Mouse (Mus musculus): ENCODE results near the gene Dclre1a. TPM values are rescaled to one million over a fixed set of nuclear protein-coding genes. Genes with fewer than 3 reads are reported as not detected.

Dclre1a gene
- polyA plus RNA-seq, 1 experiment, result 3.1 TPM

DNA sequence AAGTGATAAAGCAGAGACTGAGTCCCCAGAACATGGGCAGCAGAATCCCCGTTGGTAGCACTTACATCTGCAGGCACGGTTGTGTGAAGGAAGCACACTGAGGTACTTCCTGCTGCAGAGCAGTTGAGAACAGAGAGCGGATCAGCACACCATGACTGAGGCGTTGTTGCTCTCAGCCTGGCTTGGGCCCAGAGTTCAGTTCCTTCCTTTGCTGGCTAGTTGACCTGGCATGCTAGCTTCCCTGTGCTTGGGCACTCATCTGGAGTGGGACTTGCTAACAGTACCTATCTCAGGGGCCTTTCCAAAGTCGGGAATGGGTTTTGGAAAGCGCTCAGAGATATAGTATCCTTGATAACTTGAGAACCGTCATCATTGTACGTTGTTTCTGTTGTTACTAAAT lies 38.3 kb upstream of the Dclre1a start:
- no peak for TF ChIP-seq CTCF (IDR thresholded peaks at IDR 0.05; ENCODE audit: borderline replicate concordance, control insufficient read depth, extremely low read depth, insufficient read depth, low read length, poor library complexity)
- TF ChIP-seq POLR2A (IDR thresholded peaks at IDR 0.05; ENCODE audit: control insufficient read depth, extremely low read depth, insufficient read depth, low read length, poor library complexity), result no peak
- H3K27ac ChIP-seq (ENCODE audit: control insufficient read depth, insufficient read depth, low read length), result no peak overlapping the region
- no peak overlapping the region for H3K4me3 ChIP-seq (ENCODE audit: control insufficient read depth, insufficient read depth, low read length)
- no peak for DNase-seq
- H3K27me3 ChIP-seq (ENCODE audit: control insufficient read depth, insufficient read depth, low read length), result no peaks in the 10 kb centered on the region
- no peaks in the 10 kb centered on the region for H3K4me1 ChIP-seq (replicated peaks; ENCODE audit: control insufficient read depth, insufficient read depth, low read length)
- WGBS, result 92% methylated on average over 8 of the region's 8 CpGs
- peaks cover 15% of the 10 kb centered on the region for H3K36me3 ChIP-seq (ENCODE audit: control insufficient read depth, insufficient read depth, low read length)

DNA sequence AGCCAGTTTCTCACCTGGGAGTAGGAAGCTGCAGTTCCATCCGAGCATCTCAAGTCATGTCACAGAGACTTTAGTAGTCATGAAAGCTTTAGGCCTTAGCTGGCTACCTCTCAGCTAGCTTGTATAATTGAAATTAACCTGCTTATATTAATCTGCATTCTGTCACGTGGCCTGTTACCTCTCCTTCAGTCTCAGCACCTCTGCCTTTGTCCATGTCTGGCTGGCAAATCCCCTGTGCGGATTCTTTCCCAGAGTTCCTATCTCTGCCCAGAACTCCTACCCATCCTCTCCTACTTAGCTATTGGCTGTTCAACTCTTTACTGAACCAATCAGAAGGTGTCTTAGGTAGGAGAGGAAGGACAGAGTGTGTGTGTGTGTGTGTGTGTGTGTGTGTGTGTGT lies 36.3 kb upstream of the Dclre1a start:
- Histone ChIP-seq H3K4me3 (ENCODE audit: control insufficient read depth, insufficient read depth, low read length) (no peak overlapping the region), H3K36me3 (ENCODE audit: control insufficient read depth, insufficient read depth, low read length) (peaks cover 5% of the 10 kb centered on the region; the same call in 1 of the 2 replicates), H3K4me1 (replicated peaks; ENCODE audit: control insufficient read depth, insufficient read depth, low read length) (no peaks in the 10 kb centered on the region), H3K27ac (ENCODE audit: control insufficient read depth, insufficient read depth, low read length) (no peak overlapping the region), H3K27me3 (ENCODE audit: control insufficient read depth, insufficient read depth, low read length) (no peaks in the 10 kb centered on the region)
- 98% methylated on average over 3 of the region's 3 CpGs for WGBS
- TF ChIP-seq POLR2A (IDR thresholded peaks at IDR 0.05; ENCODE audit: control insufficient read depth, extremely low read depth, insufficient read depth, low read length, poor library complexity) (no peak), CTCF (IDR thresholded peaks at IDR 0.05; ENCODE audit: borderline replicate concordance, control insufficient read depth, extremely low read depth, insufficient read depth, low read length, poor library complexity) (no peak)
- DNase-seq, result no peak

DNA sequence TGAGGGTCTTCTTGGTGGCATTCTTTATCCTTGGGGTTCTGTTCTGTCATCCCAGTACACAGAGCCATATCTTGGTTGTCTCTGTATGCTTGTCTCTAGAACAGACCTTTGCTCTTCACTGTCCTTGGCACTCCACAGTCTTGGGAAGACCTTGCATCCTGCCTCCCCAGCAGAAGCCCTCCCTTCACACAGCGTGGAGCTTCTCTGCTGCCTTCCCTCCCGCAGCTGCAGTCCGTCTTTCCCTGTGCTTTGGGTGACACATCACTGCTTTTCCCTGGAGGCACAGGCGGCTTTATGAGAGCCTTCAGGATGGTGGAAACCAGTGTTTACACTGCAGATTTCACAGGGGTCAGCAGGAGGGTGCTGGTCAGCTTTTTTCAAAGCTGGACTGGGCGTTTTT lies 35.8 kb upstream of the Dclre1a start:
- H3K27me3 ChIP-seq (ENCODE audit: control insufficient read depth, insufficient read depth, low read length), result no peaks in the 10 kb centered on the region
- no peak for DNase-seq
- no peak overlapping the region for H3K4me3 ChIP-seq (ENCODE audit: control insufficient read depth, insufficient read depth, low read length)
- 94% methylated on average over 5 of the region's 5 CpGs for WGBS
- no peaks in the 10 kb centered on the region for H3K4me1 ChIP-seq (replicated peaks; ENCODE audit: control insufficient read depth, insufficient read depth, low read length)
- H3K27ac ChIP-seq (ENCODE audit: control insufficient read depth, insufficient read depth, low read length), result no peak overlapping the region
- TF ChIP-seq CTCF (IDR thresholded peaks at IDR 0.05; ENCODE audit: borderline replicate concordance, control insufficient read depth, extremely low read depth, insufficient read depth, low read length, poor library complexity) (no peak), POLR2A (IDR thresholded peaks at IDR 0.05; ENCODE audit: control insufficient read depth, extremely low read depth, insufficient read depth, low read length, poor library complexity) (no peak)
- peaks cover 5% of the 10 kb centered on the region; the same call in 1 of the 2 replicates for H3K36me3 ChIP-seq (ENCODE audit: control insufficient read depth, insufficient read depth, low read length)

DNA sequence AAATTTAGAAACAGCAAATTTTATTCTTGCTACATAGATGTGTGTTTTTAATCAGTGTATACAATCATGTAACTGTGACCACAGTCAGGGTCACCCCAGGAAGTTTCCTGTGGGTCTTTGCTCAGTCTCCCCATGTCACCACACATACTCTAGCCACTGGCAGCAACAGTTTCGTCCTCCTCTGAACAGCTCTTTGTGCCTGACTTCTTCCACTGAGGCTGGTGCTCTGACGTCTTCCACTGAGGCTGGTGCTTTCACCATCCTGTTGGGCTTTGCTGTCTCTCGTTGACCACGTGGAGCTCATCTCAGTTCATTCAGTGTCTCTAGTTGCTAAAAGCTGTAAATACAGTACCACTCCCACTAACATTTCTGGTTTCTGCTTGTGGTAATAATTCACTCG lies 34.0 kb upstream of the Dclre1a start:
- TF ChIP-seq POLR2A (IDR thresholded peaks at IDR 0.05; ENCODE audit: control insufficient read depth, extremely low read depth, insufficient read depth, low read length, poor library complexity), result no peak
- TF ChIP-seq CTCF (IDR thresholded peaks at IDR 0.05; ENCODE audit: borderline replicate concordance, control insufficient read depth, extremely low read depth, insufficient read depth, low read length, poor library complexity), result no peak
- Histone ChIP-seq H3K27me3 (ENCODE audit: control insufficient read depth, insufficient read depth, low read length) (no peaks in the 10 kb centered on the region), H3K27ac (ENCODE audit: control insufficient read depth, insufficient read depth, low read length) (no peak overlapping the region), H3K36me3 (ENCODE audit: control insufficient read depth, insufficient read depth, low read length) (no peaks in the 10 kb centered on the region; the same call in 1 of the 2 replicates), H3K4me3 (ENCODE audit: control insufficient read depth, insufficient read depth, low read length) (no peak overlapping the region), H3K4me1 (replicated peaks; ENCODE audit: control insufficient read depth, insufficient read depth, low read length) (no peaks in the 10 kb centered on the region)
- whole genome bisulfite sequencing, result 97% methylated on average over 5 of the region's 5 CpGs
- DNase-seq, result no peak

DNA sequence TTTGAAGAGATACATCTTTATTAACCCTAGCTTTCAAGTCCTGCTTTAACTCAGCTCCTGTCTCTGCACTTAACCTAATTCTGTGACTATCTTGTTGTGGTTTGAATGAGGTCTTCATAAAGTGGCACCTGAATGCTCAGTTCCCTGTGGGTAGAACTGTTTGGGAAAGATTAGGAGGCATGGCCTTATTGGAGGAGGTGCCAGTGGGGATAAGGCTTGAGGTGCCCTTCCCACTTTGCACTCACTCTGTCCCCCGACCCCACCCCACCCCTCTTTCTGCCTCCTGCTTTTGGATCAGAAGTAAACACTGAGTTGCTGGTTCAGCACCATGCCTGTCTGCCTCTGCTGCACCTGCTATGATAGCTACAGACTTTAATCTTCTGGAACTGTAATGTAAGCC lies 29.8 kb upstream of the Dclre1a start:
- Histone ChIP-seq H3K4me3 (ENCODE audit: control insufficient read depth, insufficient read depth, low read length) (no peak overlapping the region), H3K36me3 (ENCODE audit: control insufficient read depth, insufficient read depth, low read length) (no peaks in the 10 kb centered on the region; the same call in 1 of the 2 replicates), H3K27ac (ENCODE audit: control insufficient read depth, insufficient read depth, low read length) (no peak overlapping the region), H3K4me1 (replicated peaks; ENCODE audit: control insufficient read depth, insufficient read depth, low read length) (no peaks in the 10 kb centered on the region), H3K27me3 (ENCODE audit: control insufficient read depth, insufficient read depth, low read length) (no peaks in the 10 kb centered on the region)
- no peak for DNase-seq
- TF ChIP-seq POLR2A (IDR thresholded peaks at IDR 0.05; ENCODE audit: control insufficient read depth, extremely low read depth, insufficient read depth, low read length, poor library complexity), result no peak
- TF ChIP-seq CTCF (IDR thresholded peaks at IDR 0.05; ENCODE audit: borderline replicate concordance, control insufficient read depth, extremely low read depth, insufficient read depth, low read length, poor library complexity), result no peak
- 96% methylated on average over 1 of the region's 1 CpGs for WGBS

DNA sequence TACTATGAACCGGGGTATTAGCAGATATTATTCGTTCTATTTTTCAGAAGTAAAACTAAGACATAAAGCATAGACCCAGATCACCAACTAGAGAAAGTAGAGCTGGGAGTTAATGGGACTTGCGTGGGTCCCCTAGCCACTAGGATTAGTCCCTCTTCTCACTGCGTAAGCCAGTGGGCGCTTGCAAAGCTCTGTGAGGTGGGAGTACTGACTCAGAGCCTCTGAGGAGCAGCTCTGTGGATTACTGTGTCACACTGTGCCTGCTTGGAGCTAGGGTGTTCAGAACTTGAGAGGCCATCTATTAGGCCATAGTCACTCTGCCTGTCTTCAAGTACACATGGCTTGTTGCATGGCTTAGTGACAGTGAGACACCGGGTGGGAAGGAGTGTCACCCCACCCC lies 25.2 kb upstream of the Dclre1a start:
- TF ChIP-seq POLR2A (IDR thresholded peaks at IDR 0.05; ENCODE audit: control insufficient read depth, extremely low read depth, insufficient read depth, low read length, poor library complexity), result no peak
- no peak for TF ChIP-seq CTCF (IDR thresholded peaks at IDR 0.05; ENCODE audit: borderline replicate concordance, control insufficient read depth, extremely low read depth, insufficient read depth, low read length, poor library complexity)
- WGBS, result over 99% methylated on average over 6 of the region's 6 CpGs
- Histone ChIP-seq H3K4me1 (replicated peaks; ENCODE audit: control insufficient read depth, insufficient read depth, low read length) (no peaks in the 10 kb centered on the region), H3K36me3 (ENCODE audit: control insufficient read depth, insufficient read depth, low read length) (peaks cover 4% of the 10 kb centered on the region; the same call in 1 of the 2 replicates), H3K27ac (ENCODE audit: control insufficient read depth, insufficient read depth, low read length) (no peak overlapping the region), H3K27me3 (ENCODE audit: control insufficient read depth, insufficient read depth, low read length) (no peaks in the 10 kb centered on the region), H3K4me3 (ENCODE audit: control insufficient read depth, insufficient read depth, low read length) (no peak overlapping the region)
- no peak for DNase-seq

DNA sequence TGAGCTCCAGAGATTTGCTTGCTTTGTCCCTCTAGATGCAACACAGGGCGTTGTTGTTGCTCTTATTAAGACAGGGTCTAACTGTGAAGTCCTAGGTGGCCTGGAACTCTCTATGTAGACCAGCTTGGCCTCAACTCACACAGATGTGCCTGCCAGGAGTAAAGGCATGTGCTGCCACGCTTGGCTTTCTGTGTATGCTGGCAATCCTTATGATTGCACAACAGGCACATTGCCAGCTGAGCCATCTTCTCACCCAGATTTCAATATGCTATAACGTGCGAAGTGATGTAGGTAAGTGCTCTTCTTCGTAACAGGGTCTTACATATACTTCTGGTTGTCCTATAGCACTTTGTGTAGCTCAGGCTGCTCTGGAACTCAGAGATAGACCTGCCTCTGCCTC lies 23.9 kb upstream of the Dclre1a start:
- no peak for DNase-seq

More for the DNA sequence above, 23.9 kb upstream of the Dclre1a start:
- Histone ChIP-seq H3K4me1 (replicated peaks; ENCODE audit: control insufficient read depth, insufficient read depth, low read length) (no peaks in the 10 kb centered on the region), H3K27me3 (ENCODE audit: control insufficient read depth, insufficient read depth, low read length) (no peaks in the 10 kb centered on the region), H3K4me3 (ENCODE audit: control insufficient read depth, insufficient read depth, low read length) (no peak overlapping the region), H3K27ac (ENCODE audit: control insufficient read depth, insufficient read depth, low read length) (no peak overlapping the region), H3K36me3 (ENCODE audit: control insufficient read depth, insufficient read depth, low read length) (peaks cover 4% of the 10 kb centered on the region; the same call in 1 of the 2 replicates)
- TF ChIP-seq POLR2A (IDR thresholded peaks at IDR 0.05; ENCODE audit: control insufficient read depth, extremely low read depth, insufficient read depth, low read length, poor library complexity) (no peak), CTCF (IDR thresholded peaks at IDR 0.05; ENCODE audit: borderline replicate concordance, control insufficient read depth, extremely low read depth, insufficient read depth, low read length, poor library complexity) (no peak)
- WGBS, result 96% methylated on average over 5 of the region's 5 CpGs
